Mouse (Mus musculus) heart, adult 2 months (tissue): ENCODE measurements around the gene Nfia. TPM values are rescaled to one million over a fixed set of nuclear protein-coding genes. Genes with fewer than 3 reads are reported as not detected.

Source experiments
- DNase-seq, 2 experiments: peaks; one replicate each; pipeline ENCODE4 v3.0.0; 2021
- H3K27ac ChIP-seq: fragments of 200-600 bp; 2 replicates; pipeline ENCODE4 v1.8.1; 2022
- H3K27me3 ChIP-seq: fragments of 200-500 bp; 2 replicates; pipeline ENCODE4 v1.6.1; 2012; ENCODE audit warnings: mild to moderate bottlenecking, low read length, inconsistent platforms, mixed read lengths; ENCODE audit not compliant: control insufficient read depth, insufficient read depth
- H3K36me3 ChIP-seq: fragments of 200-500 bp; 2 replicates; pipeline ENCODE4 v1.6.1; 2012; ENCODE audit warnings: low read length, inconsistent platforms; ENCODE audit not compliant: control insufficient read depth, insufficient read depth
- H3K4me1 ChIP-seq: fragments of 200-500 bp; 2 replicates; pipeline ENCODE4 v1.6.1; 2011; ENCODE audit warnings: low read length; ENCODE audit not compliant: control insufficient read depth, insufficient read depth
- H3K4me3 ChIP-seq: fragments of 200-600 bp; 2 replicates; pipeline ENCODE4 v1.8.1; 2022
- H3K79me2 ChIP-seq: fragments of 200-500 bp; replicated peaks from 2 replicates; pipeline ENCODE4 v1.6.1; 2012; ENCODE audit warnings: mild to moderate bottlenecking, inconsistent platforms, low read length, moderate library complexity, mixed read lengths; ENCODE audit not compliant: control insufficient read depth, insufficient read depth
- H3K9ac ChIP-seq: fragments of 200-500 bp; 2 replicates; pipeline ENCODE4 v1.6.1; 2012; ENCODE audit warnings: low read depth, mild to moderate bottlenecking, control low read depth, inconsistent platforms, low read length, mixed read lengths
- CTCF ChIP-seq: fragments of 200-600 bp; IDR thresholded peaks from 2 replicates; pipeline ENCODE4 v1.8.1; 2022; ENCODE audit warnings: antibody characterized with exemption, mild to moderate bottlenecking, moderate library complexity
- EP300 ChIP-seq: fragments of 200-500 bp; IDR thresholded peaks from 2 replicates; pipeline ENCODE4 v1.6.1; 2011; ENCODE audit warnings: low read depth, low read length, control low read depth; ENCODE audit not compliant: insufficient read depth
- POLR2A ChIP-seq: fragments of 200-500 bp; IDR thresholded peaks from 2 replicates; pipeline ENCODE4 v1.6.1; 2011; ENCODE audit warnings: mild to moderate bottlenecking, low read depth, low read length, control low read depth; ENCODE audit not compliant: insufficient read depth
- WGBS: fragments of 180-500 bp; shearing (Covaris S2); methylation state at CpG from one replicate; pipeline ENCODE4 v1.1.7; 2018; 5-methylcytosine and 5-hydroxymethylcytosine counted together
- intact Hi-C: fragments of 180-260 bp; cut with DNase I; formaldehyde crosslinking; loops from one replicate; pipeline ENCODE4 v1.15.1; 2025
- polyA plus RNA-seq: library from polyadenylated mRNA; depleted of rRNA; stranded (reverse); fragments of >200 nt; gene quantifications from 2 replicates; pipeline ENCODE4 v1.2.3, GENCODE M21; 2012
- total RNA-seq, 2 experiments: library from RNA; stranded (reverse); gene quantifications; 2 replicates each; pipeline ENCODE4 v1.2.3; 2021

The Nfia gene
- total and polyA plus RNA-seq, 3 experiments: 70.3 to 128 (median 126) TPM

GRCm38 (mm10) chr4:98089985-98090384, 317.5 kb downstream of the Nfia start:
- no peak for TF ChIP-seq CTCF
- no peak for TF ChIP-seq EP300
- TF ChIP-seq POLR2A: no peak
- intact Hi-C loops: loop anchor here (5.0 kb wide), 1 partner anchor 38 kb away; no protein-coding TSS in a partner anchor
- H3K36me3 ChIP-seq: peaks cover 18% of the 10 kb centered on the region
- no peaks in the 10 kb centered on the region for H3K79me2 ChIP-seq
- peak overlapping the region; percentile 73 for H3K27ac ChIP-seq
- 46% methylated on average over 6 of the region's 6 CpGs for WGBS
- no peak overlapping the region for H3K9ac ChIP-seq
- no peak for DNase-seq
- no peak overlapping the region for H3K4me3 ChIP-seq
- no peaks in the 10 kb centered on the region for H3K27me3 ChIP-seq
- H3K4me1 ChIP-seq: peaks cover 35% of the 10 kb centered on the region

GRCm38 (mm10) chr4:98090586-98090985, 318.1 kb downstream of the Nfia start:
- Histone ChIP-seq H3K36me3 (peaks cover 18% of the 10 kb centered on the region), H3K79me2 (no peaks in the 10 kb centered on the region), H3K4me1 (peaks cover 35% of the 10 kb centered on the region), H3K9ac (no peak overlapping the region), H3K27ac (peak overlapping the region; percentile 73), H3K4me3 (no peak overlapping the region), H3K27me3 (no peaks in the 10 kb centered on the region)
- intact Hi-C loops: no loop called here
- TF ChIP-seq CTCF (no peak), POLR2A (no peak), EP300 (no peak)
- DNase-seq: no peak
- 53% methylated on average over 3 of the region's 3 CpGs for WGBS

GRCm38 (mm10) chr4:98091368-98091827, 318.9 kb downstream of the Nfia start:
- 8% methylated on average over 4 of the region's 4 CpGs for WGBS
- no peaks in the 10 kb centered on the region for H3K79me2 ChIP-seq
- intact Hi-C loops: loop anchor here (1.0 kb wide), 1 partner anchor 15 kb away; no protein-coding TSS in a partner anchor

GRCm38 (mm10) chr4:98091901-98092472, 319.5 kb downstream of the Nfia start:
- no peaks in the 10 kb centered on the region for H3K27me3 ChIP-seq
- WGBS: 31% methylated on average over 5 of the region's 5 CpGs
- H3K9ac ChIP-seq: no peak overlapping the region
- no peak overlapping the region for H3K4me3 ChIP-seq
- TF ChIP-seq POLR2A (no peak), CTCF (no peak), EP300 (no peak)
- intact Hi-C loops: loop anchor here (1.0 kb wide), 1 partner anchor 14 kb away; no protein-coding TSS in a partner anchor
- H3K79me2 ChIP-seq: no peaks in the 10 kb centered on the region
- H3K27ac ChIP-seq: peak overlapping the region; percentile 83
- H3K4me1 ChIP-seq: peaks cover 34% of the 10 kb centered on the region
- no peak for DNase-seq
- peaks cover 18% of the 10 kb centered on the region for H3K36me3 ChIP-seq

More at GRCm38 (mm10) chr4:98091368-98091827, 318.9 kb downstream of the Nfia start:
- peak overlapping the region; percentile 83 for H3K27ac ChIP-seq
- no peaks in the 10 kb centered on the region for H3K27me3 ChIP-seq
- TF ChIP-seq CTCF (peak; percentile 48), POLR2A (peak; percentile 37; the same call in 1 of the 2 replicates), EP300 (peak; percentile 94)
- H3K4me3 ChIP-seq: no peak overlapping the region
- peaks cover 18% of the 10 kb centered on the region for H3K36me3 ChIP-seq
- no peak overlapping the region for H3K9ac ChIP-seq
- peaks cover 35% of the 10 kb centered on the region for H3K4me1 ChIP-seq
- peak; percentile 73 to 86 for DNase-seq

- intact Hi-C loops: loop anchor here (1.0 kb wide), 1 partner anchor 8 kb away; no protein-coding TSS in a partner anchor
- no peak for TF ChIP-seq EP300
- TF ChIP-seq CTCF: no peak
- no peak for TF ChIP-seq POLR2A
- no peak for DNase-seq
- Histone ChIP-seq H3K4me3 (no peak overlapping the region), H3K36me3 (peaks cover 18% of the 10 kb centered on the region), H3K9ac (no peak overlapping the region), H3K27ac (peak overlapping the region; percentile 83), H3K4me1 (peaks cover 32% of the 10 kb centered on the region), H3K27me3 (no peaks in the 10 kb centered on the region), H3K79me2 (no peaks in the 10 kb centered on the region)
- 59% methylated on average over 19 of the region's 19 CpGs for WGBS
These were observed 321.7 kb downstream of the Nfia start for GRCm38 (mm10) chr4:98094112-98094805.

GRCm38 (mm10) chr4:98095060-98095459, 322.5 kb downstream of the Nfia start:
- Histone ChIP-seq H3K27me3 (no peaks in the 10 kb centered on the region), H3K4me1 (peaks cover 28% of the 10 kb centered on the region), H3K27ac (no peak overlapping the region), H3K36me3 (peaks cover 18% of the 10 kb centered on the region), H3K4me3 (no peak overlapping the region), H3K79me2 (no peaks in the 10 kb centered on the region), H3K9ac (no peak overlapping the region)
- no peak for DNase-seq
- intact Hi-C loops: no loop called here
- TF ChIP-seq POLR2A (no peak), CTCF (no peak), EP300 (no peak)
- 69% methylated on average over 2 of the region's 2 CpGs for WGBS
